Mouse (Mus musculus) limb, embryonic 11.5 days (tissue): Measurements from ENCODE around the gene Als2cl. TPM values are rescaled to one million over a fixed set of nuclear protein-coding genes. Genes with fewer than 3 reads are reported as not detected.

ENCODE experiments used
- ATAC-seq: fragments of 200-750 bp; cut with Nextera tagmentation; 2 replicates; pipeline ENCODE4 v1.8.0; 2017; ENCODE audit warnings: low read depth; ENCODE audit not compliant: insufficient number of reproducible peaks, low FRiP score, low TSS enrichment
- DNase-seq: peaks from one replicate; pipeline ENCODE4 v3.0.0-alpha.2; 2015; ENCODE audit warnings: low spot score
- H3K27ac ChIP-seq: fragments of 300-500 bp; sonication (generic); replicated peaks from 2 replicates; pipeline ENCODE4 v1.5.1; 2014; ENCODE audit warnings: low read depth, mild to moderate bottlenecking, low read length
- H3K27me3 ChIP-seq: fragments of 300-500 bp; sonication (generic); 2 replicates; pipeline ENCODE4 v1.6.1; 2014; ENCODE audit warnings: mild to moderate bottlenecking, low read length, mixed read lengths; ENCODE audit not compliant: control insufficient read depth, insufficient read depth
- H3K36me3 ChIP-seq: fragments of 300-500 bp; sonication (generic); 2 replicates; pipeline ENCODE4 v1.6.1; 2014; ENCODE audit warnings: mild to moderate bottlenecking, low read length, moderate library complexity, mixed read lengths; ENCODE audit not compliant: control insufficient read depth, insufficient read depth
- H3K4me1 ChIP-seq: fragments of 300-500 bp; sonication (generic); 2 replicates; pipeline ENCODE4 v1.6.1; 2014; ENCODE audit warnings: low read length, mixed read lengths; ENCODE audit not compliant: control insufficient read depth, insufficient read depth
- H3K4me2 ChIP-seq: fragments of 300-500 bp; sonication (generic); 2 replicates; pipeline ENCODE4 v1.6.1; 2014; ENCODE audit warnings: low read depth, mild to moderate bottlenecking, moderate library complexity; ENCODE audit not compliant: severe bottlenecking
- H3K4me3 ChIP-seq: fragments of 300-500 bp; sonication (generic); 2 replicates; pipeline ENCODE4 v1.5.1; 2014; ENCODE audit warnings: low read depth, low read length
- H3K9ac ChIP-seq: fragments of 300-500 bp; sonication (generic); 2 replicates; pipeline ENCODE4 v1.6.1; 2014; ENCODE audit warnings: mild to moderate bottlenecking, low read length
- H3K9me3 ChIP-seq: fragments of 300-500 bp; sonication (generic); 2 replicates; pipeline ENCODE4 v1.6.1; 2016; ENCODE audit warnings: low read length; ENCODE audit not compliant: control insufficient read depth
- WGBS: fragments of 180-500 bp; shearing (Covaris S2); extraction: QIAGEN DNeasy Blood & Tissue Kit; methylation state at CpG from one replicate; pipeline ENCODE4 v1.1.7; 2014; 5-methylcytosine and 5-hydroxymethylcytosine counted together
- polyA plus RNA-seq: library from polyadenylated mRNA; unstranded; fragments of >200 nt; fragmentation: Nextera tagmentation; extraction: Ambion mirVana; gene quantifications from 2 replicates; pipeline ENCODE4 v1.2.1, GENCODE M21; 2014

Als2cl gene
- 1.4 and 1.5 TPM in 2 replicates for polyA plus RNA-seq

DNA sequence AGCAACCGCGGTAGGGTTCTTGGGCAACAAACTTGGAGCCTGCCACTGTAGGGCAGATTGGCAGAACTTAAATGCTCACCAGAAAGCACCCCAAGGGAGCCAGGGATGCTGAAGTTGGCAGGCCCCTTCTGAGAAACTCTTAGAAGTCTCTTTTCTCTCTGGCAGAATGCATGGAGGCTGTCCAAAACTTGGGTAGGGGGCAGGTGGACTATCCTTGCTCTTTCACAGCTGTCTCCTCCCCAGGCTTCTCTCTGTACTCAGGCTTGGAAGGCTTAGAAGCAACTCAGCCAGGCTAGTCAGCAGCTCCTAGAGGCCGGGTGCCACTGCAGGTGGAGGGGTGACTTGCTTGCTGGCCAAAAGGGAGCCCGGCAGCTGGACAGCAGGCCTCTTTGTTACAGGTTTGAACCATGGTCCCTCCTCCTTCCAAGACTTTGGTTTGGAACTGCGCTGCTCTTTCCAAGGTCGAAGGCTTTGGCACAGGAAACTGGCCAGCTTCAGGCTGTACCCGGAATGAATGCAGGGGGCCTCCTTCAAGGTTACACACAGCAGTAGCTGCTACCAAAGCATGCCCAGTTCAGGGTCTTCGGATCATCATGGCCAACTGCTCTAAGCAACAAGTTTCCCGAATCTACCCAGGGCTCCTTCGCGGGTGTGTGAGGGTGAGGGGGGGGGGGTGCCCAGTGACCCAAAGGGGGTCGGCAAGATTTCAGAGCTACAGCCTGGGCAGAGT is at the start of gene Als2cl:
TSS of gene Als2cl (plus strand) at position 680 of the 730 bp plus-strand sequence.
- Histone ChIP-seq H3K27me3 (peaks cover 23% of the 10 kb centered on the region), H3K9ac (peak within 1 kb of the TSS; percentile 66), H3K9me3 (no peaks in the 10 kb centered on the region), H3K36me3 (no peaks in the 10 kb centered on the region), H3K4me2 (peak within 1 kb of the TSS; percentile 96), H3K4me1 (peaks cover 14% of the 10 kb centered on the region), H3K27ac (no peak within 1 kb of the TSS), H3K4me3 (peak within 1 kb of the TSS; percentile 54)
- DNase-seq (peak; percentile 41), ATAC-seq (peak; percentile 10; the same call in 1 of the 2 replicates)
- 16% methylated on average over 12 of the region's 12 CpGs for WGBS

GRCm38 (mm10) chr9:110833021-110833420 is 46.6 kb upstream of the Als2cl start:
- H3K4me2 ChIP-seq: no peak overlapping the region
- H3K36me3 ChIP-seq: no peaks in the 10 kb centered on the region
- no peaks in the 10 kb centered on the region for H3K9me3 ChIP-seq
- no peak for DNase-seq
- no peaks in the 10 kb centered on the region for H3K27me3 ChIP-seq
- no peak for ATAC-seq
- 80% methylated on average over 5 of the region's 5 CpGs for WGBS
- H3K9ac ChIP-seq: no peak overlapping the region
- no peak overlapping the region for H3K4me3 ChIP-seq
- no peak overlapping the region for H3K27ac ChIP-seq
- H3K4me1 ChIP-seq: no peaks in the 10 kb centered on the region

- WGBS: 73% methylated on average over 19 of the region's 19 CpGs
- ATAC-seq: no peak
- Histone ChIP-seq H3K36me3 (no peaks in the 10 kb centered on the region), H3K4me1 (no peaks in the 10 kb centered on the region), H3K9ac (no peak within 1 kb of the TSS), H3K27ac (no peak within 1 kb of the TSS), H3K4me3 (no peak within 1 kb of the TSS), H3K9me3 (no peaks in the 10 kb centered on the region), H3K27me3 (no peaks in the 10 kb centered on the region), H3K4me2 (no peak within 1 kb of the TSS)
- DNase-seq: no peak
Observed at GRCm38 (mm10) chr9:110834411-110834810, 45.3 kb upstream of the Als2cl start, which contains the start of gene Prss45. Prss45 (plus strand) TSS chr9:110834588.

DNA sequence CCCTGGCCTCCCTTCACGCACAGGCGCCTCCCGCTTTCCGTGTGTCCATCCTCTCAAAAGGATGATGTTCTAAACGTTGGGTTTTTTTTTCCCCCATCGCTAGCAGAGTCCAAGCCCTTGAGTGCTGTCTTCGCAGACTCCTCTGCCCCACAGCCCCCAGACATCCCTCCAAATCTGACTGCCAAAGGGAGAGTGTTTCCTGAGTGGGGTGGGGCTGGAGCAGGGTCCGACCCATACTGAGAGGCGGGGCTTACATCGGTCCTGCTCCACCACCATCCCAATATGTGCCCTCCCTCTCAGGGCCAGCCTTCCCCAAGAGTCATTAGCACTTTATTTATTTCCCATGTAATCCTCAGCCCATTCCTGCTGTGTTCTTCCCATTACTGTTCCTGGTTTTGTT is 44.7 kb upstream of the Als2cl start:
- H3K9me3 ChIP-seq: no peaks in the 10 kb centered on the region
- no peaks in the 10 kb centered on the region for H3K27me3 ChIP-seq
- ATAC-seq: no peak
- no peak overlapping the region for H3K4me2 ChIP-seq
- H3K4me3 ChIP-seq: no peak overlapping the region
- DNase-seq: no peak
- no peak overlapping the region for H3K27ac ChIP-seq
- WGBS: 31% methylated on average over 10 of the region's 10 CpGs
- H3K9ac ChIP-seq: no peak overlapping the region
- no peaks in the 10 kb centered on the region for H3K36me3 ChIP-seq
- H3K4me1 ChIP-seq: no peaks in the 10 kb centered on the region

DNA sequence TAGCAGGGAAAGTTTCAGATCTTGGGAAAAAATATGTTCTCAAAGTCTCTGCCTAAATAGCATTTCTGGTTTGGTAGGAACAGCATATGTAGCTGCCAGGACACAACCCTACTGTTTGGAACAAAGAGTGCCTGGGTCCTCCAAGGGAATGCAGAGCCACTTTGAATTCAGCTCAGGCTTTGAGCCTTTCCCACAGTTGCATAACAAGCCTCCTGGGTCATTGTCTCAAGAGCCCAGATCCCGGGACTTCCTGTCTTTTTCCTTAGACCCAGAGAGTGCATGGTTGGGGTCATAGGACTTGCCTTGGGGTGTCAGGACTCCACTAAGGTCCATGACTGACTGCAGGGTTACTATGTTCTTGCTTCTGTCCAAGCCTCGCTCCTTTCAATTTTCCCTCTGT is 43.6 kb upstream of the Als2cl start:
- Histone ChIP-seq H3K4me3 (no peak overlapping the region), H3K27me3 (no peaks in the 10 kb centered on the region), H3K4me2 (no peak overlapping the region), H3K4me1 (no peaks in the 10 kb centered on the region), H3K36me3 (no peaks in the 10 kb centered on the region), H3K9ac (no peak overlapping the region), H3K27ac (no peak overlapping the region), H3K9me3 (no peaks in the 10 kb centered on the region)
- 67% methylated on average over 2 of the region's 2 CpGs for WGBS
- no peak for DNase-seq
- no peak for ATAC-seq

GRCm38 (mm10) chr9:110840905-110841304 is 38.8 kb upstream of the Als2cl start:
- no peaks in the 10 kb centered on the region for H3K36me3 ChIP-seq
- WGBS: 90% methylated on average over 6 of the region's 6 CpGs
- ATAC-seq (no peak), DNase-seq (no peak)
- H3K4me2 ChIP-seq: no peak overlapping the region
- H3K9me3 ChIP-seq: no peaks in the 10 kb centered on the region
- no peaks in the 10 kb centered on the region for H3K27me3 ChIP-seq
- H3K9ac ChIP-seq: no peak overlapping the region
- no peaks in the 10 kb centered on the region for H3K4me1 ChIP-seq
- H3K4me3 ChIP-seq: no peak overlapping the region
- no peak overlapping the region for H3K27ac ChIP-seq

DNA sequence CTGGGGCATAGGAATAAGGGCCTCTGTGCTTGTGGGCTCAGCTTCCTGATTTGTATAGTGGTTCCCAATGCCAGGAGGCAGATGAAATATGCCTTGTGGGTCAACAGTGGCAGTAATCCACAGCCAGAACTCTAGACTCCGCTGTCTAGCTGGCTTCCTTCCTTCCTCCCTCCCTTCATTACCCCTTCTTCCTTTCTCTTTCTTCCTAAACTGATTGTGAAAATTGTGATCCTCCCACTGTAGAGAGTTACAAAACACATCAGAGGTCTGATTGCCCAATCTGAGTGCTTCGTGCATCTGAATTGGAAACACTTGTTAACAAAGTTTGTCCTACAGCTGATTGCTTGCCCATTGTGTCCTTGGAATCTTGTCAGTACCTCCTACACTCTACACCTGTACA is 38.2 kb upstream of the Als2cl start:
- H3K4me1 ChIP-seq: no peaks in the 10 kb centered on the region
- H3K27me3 ChIP-seq: no peaks in the 10 kb centered on the region
- H3K9ac ChIP-seq: no peak overlapping the region
- H3K36me3 ChIP-seq: no peaks in the 10 kb centered on the region
- DNase-seq (no peak), ATAC-seq (no peak)
- H3K27ac ChIP-seq: no peak overlapping the region
- H3K4me3 ChIP-seq: no peak overlapping the region
- 80% methylated on average over 2 of the region's 2 CpGs for WGBS
- H3K9me3 ChIP-seq: no peaks in the 10 kb centered on the region
- H3K4me2 ChIP-seq: no peak overlapping the region

GRCm38 (mm10) chr9:110844206-110844605 is 35.5 kb upstream of the Als2cl start, which contains the start of gene Prss46:
Prss46 (plus strand) TSS chr9:110844506.
- Histone ChIP-seq H3K27me3 (no peaks in the 10 kb centered on the region), H3K9ac (no peak within 1 kb of the TSS), H3K9me3 (no peaks in the 10 kb centered on the region), H3K4me1 (no peaks in the 10 kb centered on the region), H3K27ac (no peak within 1 kb of the TSS), H3K4me2 (no peak within 1 kb of the TSS), H3K36me3 (no peaks in the 10 kb centered on the region), H3K4me3 (no peak within 1 kb of the TSS)
- no peak for DNase-seq
- no peak for ATAC-seq
- 86% methylated on average over 10 of the region's 10 CpGs for WGBS
